Mouse (Mus musculus) intestine, embryonic 16.5 days (tissue): ENCODE results near the gene Klk1b11. TPM values are rescaled to one million over a fixed set of nuclear protein-coding genes. Genes with fewer than 3 reads are reported as not detected.
"Not testable (repeated sequence)": the region's sequence is repeated elsewhere in the genome, so short reads cannot be mapped to it uniquely, and the experiment has no call there.

Source experiments
- ATAC-seq: fragments of 200-750 bp; cut with Nextera tagmentation; 2 replicates; pipeline ENCODE4 v1.8.0; 2017; ENCODE audit warnings: moderate TSS enrichment, moderate library complexity
- H3K27ac ChIP-seq: fragments of 300-500 bp; sonication (generic); 2 replicates; pipeline ENCODE4 v1.5.1; 2014; ENCODE audit warnings: mild to moderate bottlenecking, low read length
- H3K27me3 ChIP-seq: fragments of 300-500 bp; sonication (generic); replicated peaks from 2 replicates; pipeline ENCODE4 v1.6.1; 2014; ENCODE audit warnings: low read length, control low read depth, mixed read lengths; ENCODE audit not compliant: control insufficient read depth, insufficient read depth
- H3K36me3 ChIP-seq: fragments of 300-500 bp; sonication (generic); 2 replicates; pipeline ENCODE4 v1.6.1; 2014; ENCODE audit warnings: low read length, control low read depth; ENCODE audit not compliant: control insufficient read depth, insufficient read depth
- H3K4me1 ChIP-seq: fragments of 300-500 bp; sonication (generic); 2 replicates; pipeline ENCODE4 v1.6.1; 2014; ENCODE audit warnings: low read length, control low read depth, mixed read lengths; ENCODE audit not compliant: control insufficient read depth, insufficient read depth
- H3K4me2 ChIP-seq: fragments of 300-500 bp; sonication (generic); 2 replicates; pipeline ENCODE4 v1.6.1; 2014; ENCODE audit warnings: low read depth, low read length, control low read depth
- H3K4me3 ChIP-seq: fragments of 300-500 bp; sonication (generic); 2 replicates; pipeline ENCODE4 v1.5.1; 2014; ENCODE audit warnings: mild to moderate bottlenecking, low read length
- H3K9ac ChIP-seq: fragments of 300-500 bp; sonication (generic); 2 replicates; pipeline ENCODE4 v1.6.1; 2014; ENCODE audit warnings: low read depth, low read length
- H3K9me3 ChIP-seq: fragments of 300-500 bp; sonication (generic); 2 replicates; pipeline ENCODE4 v1.6.1; 2016; ENCODE audit warnings: low read length, control low read depth; ENCODE audit not compliant: control insufficient read depth
- WGBS: fragments of 180-500 bp; shearing (Covaris S2); extraction: QIAGEN DNeasy Blood & Tissue Kit; methylation state at CpG from one replicate; pipeline ENCODE4 v1.1.7; 2014; 5-methylcytosine and 5-hydroxymethylcytosine counted together
- polyA plus RNA-seq: library from polyadenylated mRNA; unstranded; fragments of >200 nt; fragmentation: Nextera tagmentation; extraction: Ambion mirVana; gene quantifications from 2 replicates; pipeline ENCODE4 v1.2.1, GENCODE M21; 2015

Gene Klk1b11
- polyA plus RNA-seq, 1 experiment from 2014 or later, result not detected

GRCm38 (mm10) chr7:44011868-44012267 is 16.2 kb downstream of the Klk1b11 start, which contains the start of gene Klk1b26:
TSS of gene Klk1b26 (plus strand) at chr7:44012168.
- H3K27ac ChIP-seq, H3K4me2 ChIP-seq, H3K9ac ChIP-seq, H3K36me3 ChIP-seq, H3K9me3 ChIP-seq, ATAC-seq, H3K27me3 ChIP-seq, H3K4me1 ChIP-seq, H3K4me3 ChIP-seq: not testable (repeated sequence)

- not testable (repeated sequence) for H3K9ac ChIP-seq, H3K27me3 ChIP-seq, ATAC-seq, H3K4me3 ChIP-seq, H3K4me1 ChIP-seq, H3K27ac ChIP-seq, H3K36me3 ChIP-seq, H3K9me3 ChIP-seq, H3K4me2 ChIP-seq
- 77% methylated on average over 6 of the region's 6 CpGs for WGBS
Measured at GRCm38 (mm10) chr7:44014666-44015065, 19.0 kb downstream of the Klk1b11 start.

- H3K9me3 ChIP-seq, result no peaks in the 10 kb centered on the region
- H3K27ac ChIP-seq, result no peak overlapping the region
- WGBS, result 81% methylated on average over 5 of the region's 5 CpGs
- H3K4me3 ChIP-seq, result no peak overlapping the region
- H3K4me2 ChIP-seq, result no peak overlapping the region
- no peak overlapping the region for H3K9ac ChIP-seq
- H3K27me3 ChIP-seq, result no peaks in the 10 kb centered on the region
- H3K36me3 ChIP-seq, result no peaks in the 10 kb centered on the region
- no peaks in the 10 kb centered on the region for H3K4me1 ChIP-seq
- no peak for ATAC-seq
Measured at GRCm38 (mm10) chr7:44015071-44015470, 19.4 kb downstream of the Klk1b11 start.

Other genes with a start within 250 kb of the Klk1b11 start
- gene Klk12, start 227.0 kb upstream of the Klk1b11 start, polyA plus RNA-seq, result not detected in 2 replicates
- 0.75 and 1.7 TPM in 2 replicates for gene Klk11, start 221.3 kb upstream of the Klk1b11 start, polyA plus RNA-seq
- 2.5 and 6.3 TPM in 2 replicates for gene Klk10, start 214.8 kb upstream of the Klk1b11 start, polyA plus RNA-seq
- 0.15 TPM in 1 of 2 replicates, not detected in the other for gene Klk9, start 204.0 kb upstream of the Klk1b11 start, polyA plus RNA-seq
- 9.4 and 12.9 TPM in 2 replicates for gene Klk8, start 198.3 kb upstream of the Klk1b11 start, polyA plus RNA-seq
- gene Klk7, start 184.6 kb upstream of the Klk1b11 start, polyA plus RNA-seq, result not detected in 2 replicates
- 0.10 TPM in 1 of 2 replicates, not detected in the other for gene Klk6, start 171.4 kb upstream of the Klk1b11 start, polyA plus RNA-seq
- gene Klk5, start 153.9 kb upstream of the Klk1b11 start, polyA plus RNA-seq, result not detected in 2 replicates
- not detected in 2 replicates for gene Klk4, start 114.7 kb upstream of the Klk1b11 start, polyA plus RNA-seq
- 0.17 TPM in 1 of 2 replicates, not detected in the other for gene Klk15, start 62.1 kb upstream of the Klk1b11 start, polyA plus RNA-seq
- 0.97 and 1.2 TPM in 2 replicates for gene Klk1b8, start 45.2 kb upstream of the Klk1b11 start, polyA plus RNA-seq
- gene Klk1b1, start 29.1 kb upstream of the Klk1b11 start, polyA plus RNA-seq, result not detected in 2 replicates
- gene Klk1b9, start 19.8 kb upstream of the Klk1b11 start, polyA plus RNA-seq, result not detected in 2 replicates
- not detected in 2 replicates for gene Klk1b26, start 16.3 kb downstream of the Klk1b11 start, polyA plus RNA-seq
- not detected in 2 replicates for gene Klk1b27, start 56.4 kb downstream of the Klk1b11 start, polyA plus RNA-seq
- not detected in 2 replicates for gene Klk1b21, start 106.5 kb downstream of the Klk1b11 start, polyA plus RNA-seq
- gene Klk1b22, start 116.8 kb downstream of the Klk1b11 start, polyA plus RNA-seq, result not detected in 2 replicates
- 0.20 TPM in 1 of 2 replicates, not detected in the other for gene Klk1b16, start 140.9 kb downstream of the Klk1b11 start, polyA plus RNA-seq
- not detected in 2 replicates for gene Klk1b24, start 192.4 kb downstream of the Klk1b11 start, polyA plus RNA-seq
- gene Klk1b3, start 202.3 kb downstream of the Klk1b11 start, polyA plus RNA-seq, result 0.21 and 0.55 TPM in 2 replicates
- 0.16 and 0.37 TPM in 2 replicates for gene Klk1b4, start 211.6 kb downstream of the Klk1b11 start, polyA plus RNA-seq
- gene Klk1b5, start 220.1 kb downstream of the Klk1b11 start, polyA plus RNA-seq, result 0.10 and 0.16 TPM in 2 replicates
- 44.2 and 51.8 TPM in 2 replicates for gene Klk1, start 229.5 kb downstream of the Klk1b11 start, polyA plus RNA-seq
- gene Gm36864, start 240.3 kb downstream of the Klk1b11 start, polyA plus RNA-seq, result 0.09 TPM in 1 of 2 replicates, not detected in the other